Mouse (Mus musculus) thymus, adult 2 months (tissue): Measurements from ENCODE around the gene Ralgds.
A peak's percentile ranks its signal among the peaks of the same experiment; 100 is the strongest.

Experiments used
- CTCF ChIP-seq: fragments of 200-500 bp; IDR thresholded peaks from 2 replicates; pipeline ENCODE4 v1.5.1; 2012; ENCODE audit warnings: mild to moderate bottlenecking, control low read depth, low read length, moderate library complexity, borderline replicate concordance; ENCODE audit not compliant: control insufficient read depth, poor library complexity, insufficient read depth; ENCODE audit errors: extremely low read depth
- POLR2A ChIP-seq: fragments of 200-500 bp; IDR thresholded peaks from 2 replicates; pipeline ENCODE4 v1.6.1; 2012; ENCODE audit warnings: mild to moderate bottlenecking, low read length, control low read depth, moderate library complexity; ENCODE audit not compliant: control insufficient read depth, poor library complexity, insufficient read depth; ENCODE audit errors: extremely low read depth

GRCm38 (mm10) chr2:28463919-28464318 is 49.0 kb upstream of the Ralgds start:
- peak; percentile 58; the same call in 1 of the 2 replicates for TF ChIP-seq CTCF
- TF ChIP-seq POLR2A, result no peak
